Mouse (Mus musculus): Measurements from ENCODE around the gene Eno3. TPM values are rescaled to one million over a fixed set of nuclear protein-coding genes. Genes with fewer than 3 reads are reported as not detected.

Gene Eno3
- polyA plus RNA-seq (2017; shearing (Covaris generic)), result 10 to 100 TPM; 24.7 to 43.8 TPM

GRCm38 (mm10) chr11:70656964-70657363 lies at the start of gene Eno3:
Gene Eno3, plus strand, starts transcription at chr11:70657202.

GRCm38 (mm10) chr11:70615516-70616093 lies 41.4 kb upstream of the Eno3 start, which contains the start of gene 4930544D05Rik:
Gene 4930544D05Rik, plus strand, starts transcription at chr11:70615848.

GRCm38 (mm10) chr11:70619101-70619500 lies 37.9 kb upstream of the Eno3 start, which contains the start of gene Chrne:
Gene Chrne, minus strand, starts transcription at chr11:70619216.

GRCm38 (mm10) chr11:70638714-70639278 lies 18.2 kb upstream of the Eno3 start, which contains the start of gene Gp1ba:
Gene Gp1ba, plus strand, starts transcription at chr11:70639122.

GRCm38 (mm10) chr11:70646691-70647650 lies 10.0 kb upstream of the Eno3 start, which contains the start of the genes Rnf167 and Slc25a11:
Gene Rnf167, plus strand, starts transcription at chr11:70647235.
Gene Slc25a11, minus strand, starts transcription at chr11:70647479.

GRCm38 (mm10) chr11:70654198-70654922 lies 2.6 kb upstream of the Eno3 start, which contains the start of gene Pfn1:
Gene Pfn1, minus strand, starts transcription at chr11:70654644.

GRCm38 (mm10) chr11:70668771-70669505 lies 11.9 kb downstream of the Eno3 start, which contains the start of gene Spag7:
Gene Spag7, minus strand, starts transcription at chr11:70669416.

GRCm38 (mm10) chr11:70687601-70688199 lies 30.7 kb downstream of the Eno3 start, which contains the start of gene Camta2:
Gene Camta2, minus strand, starts transcription at chr11:70688105.

GRCm38 (mm10) chr11:70699722-70700556 lies 42.9 kb downstream of the Eno3 start, which contains the start of the genes Inca1 and Kif1c:
Gene Inca1, minus strand, starts transcription at chr11:70700155.
Gene Kif1c, plus strand, starts transcription at chr11:70700548.

Other genes with a start within 250 kb of the Eno3 start
- gene Pelp1, start 247.2 kb upstream of the Eno3 start, polyA plus RNA-seq (2017; shearing (Covaris generic)), result 10 to 100 TPM; 11.5 to 13.4 TPM
- gene Arrb2, start 224.6 kb upstream of the Eno3 start, polyA plus RNA-seq (2017; shearing (Covaris generic)), result 100 to 1,000 TPM; 249 to 281 TPM
- 10 to 100 TPM; 72.7 to 76.5 TPM for gene Med11, start 205.3 kb upstream of the Eno3 start, polyA plus RNA-seq (2017; shearing (Covaris generic))
- not detected for gene Zmynd15, start 197.8 kb upstream of the Eno3 start, polyA plus RNA-seq (2017; shearing (Covaris generic))
- gene Cxcl16, start 197.2 kb upstream of the Eno3 start, polyA plus RNA-seq (2017; shearing (Covaris generic)), result 1 to 10 TPM in 1 of 2 experiments, under 1 TPM in 1; 0.19 to 1.3 TPM
- 1 to 10 TPM; 2.2 to 2.9 TPM for gene Tm4sf5, start 152.0 kb upstream of the Eno3 start, polyA plus RNA-seq (2017; shearing (Covaris generic))
- not detected for gene Vmo1, start 142.6 kb upstream of the Eno3 start, polyA plus RNA-seq (2017; shearing (Covaris generic))
- not detected for gene Gltpd2, start 138.0 kb upstream of the Eno3 start, polyA plus RNA-seq (2017; shearing (Covaris generic))
- gene Psmb6, start 131.8 kb upstream of the Eno3 start, polyA plus RNA-seq (2017; shearing (Covaris generic)), result 100 to 1,000 TPM; 312 to 326 TPM
- gene Gm40193, start 124.3 kb upstream of the Eno3 start, polyA plus RNA-seq (2017; shearing (Covaris generic)), result not detected
- gene Pld2, start 117.1 kb upstream of the Eno3 start, polyA plus RNA-seq (2017; shearing (Covaris generic)), result 10 to 100 TPM in 1 of 2 experiments, 1 to 10 TPM in 1; 6.9 to 10.1 TPM
- gene Mink1, start 94.3 kb upstream of the Eno3 start, polyA plus RNA-seq (2017; shearing (Covaris generic)), result 10 to 100 TPM; 15.9 to 22.2 TPM
- under 1 TPM; 0.20 to 0.78 TPM for gene 4930544D05Rik, start 41.4 kb upstream of the Eno3 start, polyA plus RNA-seq (2017; shearing (Covaris generic))
- gene Chrne, start 38.0 kb upstream of the Eno3 start, polyA plus RNA-seq (2017; shearing (Covaris generic)), result 1 to 10 TPM; 1.0 to 1.2 TPM
- under 1 TPM; 0.17 to 0.18 TPM for gene Gp1ba, start 18.1 kb upstream of the Eno3 start, polyA plus RNA-seq (2017; shearing (Covaris generic))
- gene Rnf167, start 10.0 kb upstream of the Eno3 start, polyA plus RNA-seq (2017; shearing (Covaris generic)), result 100 to 1,000 TPM; 350 to 474 TPM
- 100 to 1,000 TPM; 164 to 182 TPM for gene Slc25a11, start 9.7 kb upstream of the Eno3 start, polyA plus RNA-seq (2017; shearing (Covaris generic))
- 1,000 to 10,000 TPM; 4,492 to 4,564 TPM for gene Pfn1, start 2.6 kb upstream of the Eno3 start, polyA plus RNA-seq (2017; shearing (Covaris generic))
- 10 to 100 TPM; 75.8 to 87.1 TPM for gene Spag7, start 12.2 kb downstream of the Eno3 start, polyA plus RNA-seq (2017; shearing (Covaris generic))
- 10 to 100 TPM; 45.4 to 63.7 TPM for gene Camta2, start 30.9 kb downstream of the Eno3 start, polyA plus RNA-seq (2017; shearing (Covaris generic))
- gene Inca1, start 43.0 kb downstream of the Eno3 start, polyA plus RNA-seq (2017; shearing (Covaris generic)), result 1 to 10 TPM in 1 of 2 experiments, not detected in 1; 1.4 TPM
- 1 to 10 TPM; 1.4 to 2.1 TPM for gene Kif1c, start 43.3 kb downstream of the Eno3 start, polyA plus RNA-seq (2017; shearing (Covaris generic))
- gene Zfp3, start 107.0 kb downstream of the Eno3 start, polyA plus RNA-seq (2017; shearing (Covaris generic)), result 1 to 10 TPM; 8.9 to 9.4 TPM
- 1 to 10 TPM in 1 of 2 experiments, not detected in 1; 1.1 TPM for gene Scimp, start 155.4 kb downstream of the Eno3 start, polyA plus RNA-seq (2017; shearing (Covaris generic))
- 10 to 100 TPM; 48.1 to 65.4 TPM for gene Rabep1, start 187.6 kb downstream of the Eno3 start, polyA plus RNA-seq (2017; shearing (Covaris generic))